Mouse (Mus musculus): ENCODE results near the gene Cela1.

DNA sequence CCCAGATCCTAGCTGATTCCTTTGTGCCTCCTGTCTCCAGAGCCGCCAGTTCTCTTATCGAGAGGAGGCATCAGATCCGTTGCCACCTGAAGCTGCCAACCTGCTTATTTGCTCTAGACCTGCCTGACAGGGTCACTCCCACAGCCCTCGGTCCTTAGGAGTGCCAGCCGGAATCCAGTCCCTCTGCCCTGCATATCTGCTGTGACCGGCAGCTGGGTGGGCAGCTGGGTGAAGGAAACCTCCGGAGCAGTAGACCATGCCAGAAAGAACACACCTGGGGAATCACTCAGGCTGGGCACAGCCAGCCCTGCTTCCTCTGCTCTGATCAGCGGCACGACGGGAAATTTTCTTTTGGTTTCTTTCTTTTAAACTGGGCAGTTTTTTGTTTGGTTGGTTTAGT, 54.4 kb downstream of the Cela1 start:
- TF ChIP-seq CTCF (IDR thresholded peaks at IDR 0.05; ENCODE audit: low read depth, low read length) (no peak), GATA1 (IDR thresholded peaks at IDR 0.05; ENCODE audit: borderline replicate concordance, low read length) (no peak), GATA2 (IDR thresholded peaks at IDR 0.05; ENCODE audit: borderline replicate concordance, low read depth, low read length) (no peak), TAL1 (conservative IDR thresholded peaks at IDR 0.05; ENCODE audit: low read depth, low read length) (no peak), POLR2AphosphoS5 (IDR thresholded peaks at IDR 0.05; ENCODE audit: insufficient replicate concordance, low read depth, low read length) (no peak)
